Mouse (Mus musculus) heart, postnatal 0 days (tissue): ENCODE results near the gene Gp9.

Experiments
- CTCF ChIP-seq: IDR thresholded peaks from 2 replicates; pipeline ENCODE4 v1.5.1; 2016; ENCODE audit warnings: antibody characterized with exemption, control low read depth, low read depth
- EP300 ChIP-seq: IDR thresholded peaks from 2 replicates; pipeline ENCODE4 v1.6.1; 2016; ENCODE audit warnings: antibody characterized with exemption, low read depth

DNA sequence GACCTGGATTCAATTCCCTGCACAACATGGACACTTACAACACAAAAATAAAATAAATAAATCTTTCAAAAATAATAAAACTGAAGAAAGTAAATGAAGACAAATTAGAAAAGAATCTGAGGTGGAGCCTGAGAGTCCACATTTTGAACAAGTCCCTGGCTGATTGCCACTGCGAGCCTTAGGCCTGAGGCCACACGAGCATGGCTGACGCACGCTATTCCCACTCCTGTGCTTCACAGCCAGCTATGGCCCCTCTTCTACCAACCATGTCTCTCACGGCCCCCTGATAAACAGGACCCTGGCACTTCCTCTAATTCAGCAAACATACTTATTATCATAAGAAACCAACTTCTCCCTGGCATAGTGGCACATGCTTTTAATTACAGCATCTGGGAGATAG is 8.7 kb downstream of the Gp9 start:
- TF ChIP-seq EP300 (no peak), CTCF (no peak)
